Mouse (Mus musculus) left cerebral cortex, postnatal 14 days (tissue): Measurements from ENCODE around the gene Myl9. TPM values are rescaled to one million over a fixed set of nuclear protein-coding genes. Genes with fewer than 3 reads are reported as not detected.
"Not testable (repeated sequence)": the region's sequence is repeated elsewhere in the genome, so short reads cannot be mapped to it uniquely, and the experiment has no call there.

ENCODE experiments used
- DNase-seq, 2 experiments: peaks; one replicate each; pipeline ENCODE4 v3.0.0; 2021 to 2022; ENCODE audit warnings: low spot score in 2 of 2, mixed read lengths in 1 of 2
- intact Hi-C: fragments of 180-260 bp; cut with DNase I; formaldehyde crosslinking; loops from one replicate; pipeline ENCODE4 v1.15.1; 2025
- total RNA-seq, 2 experiments: library from RNA; stranded (reverse); gene quantifications; 2 replicates each; pipeline ENCODE4 v1.2.3; 2021

The Myl9 gene
- total RNA-seq, 2 experiments from 2014 or later: 24.1 to 24.2 TPM

- DNase-seq: no peak
- intact Hi-C loops: no loop called here
Observed at GRCm38 (mm10) chr2:156781281-156781680, 6.1 kb downstream of the Myl9 start.

GRCm38 (mm10) chr2:156781836-156782480 lies 6.7 kb downstream of the Myl9 start:
- DNase-seq: no peak
- intact Hi-C loops: no loop called here

GRCm38 (mm10) chr2:156782481-156783348 lies 7.5 kb downstream of the Myl9 start:
- no peak for DNase-seq
- intact Hi-C loops: no loop called here

GRCm38 (mm10) chr2:156783349-156783728 lies 8.1 kb downstream of the Myl9 start:
- no peak for DNase-seq
- intact Hi-C loops: no loop called here

GRCm38 (mm10) chr2:156784016-156784585 lies 8.9 kb downstream of the Myl9 start:
- intact Hi-C loops: no loop called here
- no peak for DNase-seq

- intact Hi-C loops: no loop called here
- no peak for DNase-seq
Observed at GRCm38 (mm10) chr2:156784891-156785290, 9.7 kb downstream of the Myl9 start.

GRCm38 (mm10) chr2:156786369-156786768 lies 11.1 kb downstream of the Myl9 start:
- intact Hi-C loops: not testable (repeated sequence)

GRCm38 (mm10) chr2:156787090-156787775 lies 12.0 kb downstream of the Myl9 start:
- intact Hi-C loops: no loop called here

More at GRCm38 (mm10) chr2:156786369-156786768, 11.1 kb downstream of the Myl9 start:
- DNase-seq: not testable (repeated sequence)

GRCm38 (mm10) chr2:156787776-156788105 lies 12.5 kb downstream of the Myl9 start:
- no peak for DNase-seq
- intact Hi-C loops: no loop called here

More at GRCm38 (mm10) chr2:156787090-156787775, 12.0 kb downstream of the Myl9 start:
- no peak for DNase-seq

GRCm38 (mm10) chr2:156788836-156789235 lies 13.6 kb downstream of the Myl9 start:
- DNase-seq: no peak
- intact Hi-C loops: no loop called here

GRCm38 (mm10) chr2:156798516-156798915 lies 23.3 kb downstream of the Myl9 start:
- intact Hi-C loops: no loop called here
- DNase-seq: no peak

GRCm38 (mm10) chr2:156801045-156801444 lies 25.8 kb downstream of the Myl9 start:
- intact Hi-C loops: loop anchor here (10.0 kb wide), 1 partner anchor 204 kb away; the partner anchor contains the start of gene Dsn1
- DNase-seq: no peak

GRCm38 (mm10) chr2:156802116-156802515 lies 26.9 kb downstream of the Myl9 start:
- intact Hi-C loops: loop anchor here (10.0 kb wide), 1 partner anchor 203 kb away; the partner anchor contains the start of gene Dsn1
- DNase-seq: not testable (repeated sequence)

- intact Hi-C loops: loop anchor here (10.0 kb wide), 1 partner anchor 201 kb away; the partner anchor contains the start of gene Dsn1
- no peak for DNase-seq
Observed at GRCm38 (mm10) chr2:156803698-156804372, 28.6 kb downstream of the Myl9 start.

GRCm38 (mm10) chr2:156804589-156804988 lies 29.4 kb downstream of the Myl9 start:
- intact Hi-C loops: loop anchor here (10.0 kb wide), 1 partner anchor 200 kb away; the partner anchor contains the start of gene Dsn1

GRCm38 (mm10) chr2:156806886-156807285 lies 31.7 kb downstream of the Myl9 start:
- intact Hi-C loops: loop anchor here (10.0 kb wide), 1 partner anchor 198 kb away; the partner anchor contains the start of gene Dsn1
- DNase-seq: no peak

More at GRCm38 (mm10) chr2:156804589-156804988, 29.4 kb downstream of the Myl9 start:
- DNase-seq: no peak

- peak; percentile 60 to 75 for DNase-seq
- intact Hi-C loops: loop anchor here (2.0 to 10.0 kb wide), 2 partner anchors 45 to 195 kb away; partner anchors contain the start of gene Dsn1
Observed at GRCm38 (mm10) chr2:156809579-156809978, 34.4 kb downstream of the Myl9 start.

GRCm38 (mm10) chr2:156810716-156811115 lies 35.5 kb downstream of the Myl9 start:
- no peak for DNase-seq
- intact Hi-C loops: no loop called here

- intact Hi-C loops: no loop called here
- no peak for DNase-seq
Observed at GRCm38 (mm10) chr2:156811556-156811955, 36.3 kb downstream of the Myl9 start.
